Mouse (Mus musculus) megakaryocyte, embryonic 14.5 days (primary cell): ENCODE data around the gene Pcdh9.

Source experiments
- FLI1 ChIP-seq: IDR thresholded peaks from 2 replicates; pipeline ENCODE4 v1.6.1; 2012; ENCODE audit warnings: low read length, inconsistent platforms, mixed read lengths
- GATA1 ChIP-seq: IDR thresholded peaks from 3 replicates; pipeline ENCODE4 v1.6.1; 2012; ENCODE audit warnings: mixed read lengths, low read length, inconsistent platforms, borderline replicate concordance

GRCm38 (mm10) chr14:93450930-93451665, 439.4 kb downstream of the Pcdh9 start:
- no peak for TF ChIP-seq GATA1
- TF ChIP-seq FLI1: no peak
